Mouse (Mus musculus) kidney, adult 9 months (tissue): ENCODE results near the gene Trip6.

Experiments used
- DNase-seq: peaks from one replicate; pipeline ENCODE4 v3.0.0; 2022

Trip6 gene

GRCm38 (mm10) chr5:137338256-137338655, 24.1 kb upstream of the Trip6 start:
- peak; percentile 95 for DNase-seq

DNA sequence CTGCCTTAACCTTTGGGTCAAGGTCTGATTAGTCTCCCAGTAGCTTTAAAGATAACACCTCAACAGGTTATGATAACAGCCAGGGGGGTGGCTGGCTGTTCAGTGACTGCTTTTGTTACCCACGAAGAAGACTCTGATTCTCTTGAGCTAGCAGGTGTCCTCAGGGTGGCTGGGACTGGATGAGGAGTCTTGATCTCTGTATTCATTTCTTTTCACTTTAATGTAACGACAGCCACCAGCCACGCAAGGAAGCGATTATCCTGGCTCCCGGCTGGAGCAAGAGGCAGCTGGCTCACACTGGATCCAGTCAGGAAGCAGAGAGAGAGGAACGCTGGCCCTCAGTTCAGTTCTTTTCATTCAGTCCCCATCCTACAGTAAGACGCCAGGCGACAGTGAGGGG, 23.0 kb upstream of the Trip6 start:
- DNase-seq = no peak

- no peak for DNase-seq
These were observed 20.9 kb upstream of the Trip6 start for GRCm38 (mm10) chr5:137335066-137335465.

DNA sequence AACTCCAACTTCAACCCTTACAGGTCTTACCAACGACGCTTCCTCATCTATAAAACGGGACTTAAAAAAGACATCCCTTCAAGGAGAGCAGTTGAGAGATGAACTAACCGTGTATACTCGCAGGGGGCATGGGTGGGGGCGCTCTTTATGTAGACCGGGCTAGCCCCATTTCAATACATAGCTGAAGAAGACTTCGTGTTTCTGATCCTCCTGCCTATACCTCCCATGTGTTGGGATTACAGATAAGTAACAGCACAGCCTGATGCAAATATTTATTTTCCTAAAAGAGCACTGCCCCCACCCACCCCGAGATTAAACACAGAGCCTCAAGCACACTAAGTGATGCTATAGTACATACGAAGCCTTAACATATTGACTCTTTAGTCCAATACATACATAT, 20.1 kb upstream of the Trip6 start:
- DNase-seq = no peak

DNA sequence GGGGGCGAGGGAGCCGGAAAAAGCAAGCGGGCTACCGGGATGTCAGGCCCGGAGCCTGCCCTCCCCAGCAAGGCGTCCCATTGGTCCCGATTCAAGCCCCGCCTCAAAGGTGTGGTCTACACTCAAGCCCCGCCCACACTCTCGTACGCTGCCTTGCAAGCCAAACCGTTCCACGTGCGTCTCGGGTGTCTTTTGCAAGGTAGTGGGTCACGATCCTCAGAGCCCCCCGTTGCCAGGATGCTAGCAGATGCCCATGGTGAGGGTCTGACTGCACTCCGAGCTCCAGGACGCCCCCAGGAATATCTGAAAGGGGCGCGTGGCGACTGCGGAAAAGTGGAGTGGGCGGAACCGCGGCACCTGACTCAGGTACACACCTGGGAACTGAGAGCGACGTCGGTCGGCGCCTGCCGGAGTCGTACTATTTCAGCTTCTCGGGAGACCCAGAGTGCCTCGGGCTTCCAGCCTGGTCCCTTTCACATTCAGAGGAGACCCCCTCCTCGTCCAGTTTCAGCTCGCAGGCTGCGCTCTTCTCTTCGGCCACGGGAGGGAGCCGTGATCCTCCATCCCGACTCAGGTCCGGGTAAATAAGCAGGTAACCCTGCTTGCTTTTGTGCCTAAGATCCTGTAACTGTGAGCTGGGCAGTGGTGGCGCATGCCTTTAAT, 19.4 kb upstream of the Trip6 start, which contains the start of gene Slc12a9:
Gene Slc12a9 (minus strand): TSS at position 86 of the 663 bp plus-strand sequence.
- peak; percentile 98 for DNase-seq

- DNase-seq = peak; percentile 19
These were observed 18.8 kb upstream of the Trip6 start for GRCm38 (mm10) chr5:137332857-137333511.

DNA sequence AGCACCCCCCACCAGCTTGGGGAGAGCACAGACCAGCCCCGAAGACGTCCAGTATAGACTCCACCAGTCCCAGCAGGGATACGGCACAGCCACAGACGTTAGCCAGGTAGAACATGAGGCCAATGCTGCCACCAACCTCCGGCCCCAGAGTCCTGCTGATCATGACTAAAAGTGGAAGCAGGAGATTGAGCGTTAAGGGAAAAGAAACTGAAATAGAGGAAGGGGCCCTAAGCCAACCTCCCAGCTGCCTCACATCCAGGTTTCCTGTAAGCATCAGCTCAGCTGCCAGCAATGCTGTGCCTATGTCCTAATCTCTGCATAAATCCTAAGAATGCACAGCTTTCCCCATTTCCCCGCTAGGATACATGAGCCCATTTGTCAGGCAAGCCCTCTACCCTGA, 16.7 kb upstream of the Trip6 start:
- no peak for DNase-seq

- DNase-seq = no peak
These were observed 6.8 kb upstream of the Trip6 start for GRCm38 (mm10) chr5:137320996-137321395.

GRCm38 (mm10) chr5:137318570-137318969, 4.4 kb upstream of the Trip6 start:
- peak; percentile 83 for DNase-seq

GRCm38 (mm10) chr5:137317361-137317760, 3.2 kb upstream of the Trip6 start:
- DNase-seq = no peak

DNA sequence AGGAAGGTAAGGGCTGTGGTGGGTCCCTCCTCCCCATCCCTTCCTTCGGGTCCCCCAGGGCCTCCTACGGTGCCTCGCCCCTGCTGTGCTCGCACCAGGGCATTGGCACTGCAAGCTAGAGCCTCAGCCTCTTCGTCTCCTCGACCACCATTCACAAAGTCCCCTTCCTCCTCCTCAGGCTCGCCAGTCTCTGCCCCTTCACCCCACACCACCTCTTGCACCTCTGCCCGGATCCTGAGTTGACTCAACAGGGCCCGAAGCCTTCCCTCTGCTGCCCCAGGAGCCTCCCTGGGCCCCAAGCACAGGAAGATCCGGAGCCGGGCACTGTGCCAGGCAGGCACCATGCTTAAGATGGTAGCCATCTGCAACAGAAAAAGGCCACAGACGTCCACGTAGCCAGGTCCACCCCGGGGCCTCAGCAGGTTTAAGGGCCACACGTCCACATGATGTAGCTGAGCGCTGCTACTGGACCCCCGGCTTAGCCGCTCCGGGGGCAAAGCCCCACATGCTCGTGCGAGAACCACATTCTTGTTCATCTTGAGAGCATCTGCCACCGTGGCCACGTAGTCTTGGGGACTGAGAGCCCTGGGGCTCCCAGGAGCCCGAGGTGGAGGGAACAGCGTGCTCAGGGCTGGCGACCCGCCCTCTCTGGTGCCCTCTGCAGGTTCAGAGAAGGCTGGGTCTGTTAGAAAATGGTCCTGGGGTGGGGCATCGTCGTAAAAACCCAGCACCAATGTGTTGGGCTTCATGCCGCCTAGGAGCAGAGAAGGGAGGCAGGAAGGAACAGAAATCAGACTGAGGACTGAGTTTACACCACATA, 1.1 kb upstream of the Trip6 start:
- no peak for DNase-seq

GRCm38 (mm10) chr5:137313466-137314192, 575 bp downstream of the Trip6 start:
- no peak for DNase-seq

DNA sequence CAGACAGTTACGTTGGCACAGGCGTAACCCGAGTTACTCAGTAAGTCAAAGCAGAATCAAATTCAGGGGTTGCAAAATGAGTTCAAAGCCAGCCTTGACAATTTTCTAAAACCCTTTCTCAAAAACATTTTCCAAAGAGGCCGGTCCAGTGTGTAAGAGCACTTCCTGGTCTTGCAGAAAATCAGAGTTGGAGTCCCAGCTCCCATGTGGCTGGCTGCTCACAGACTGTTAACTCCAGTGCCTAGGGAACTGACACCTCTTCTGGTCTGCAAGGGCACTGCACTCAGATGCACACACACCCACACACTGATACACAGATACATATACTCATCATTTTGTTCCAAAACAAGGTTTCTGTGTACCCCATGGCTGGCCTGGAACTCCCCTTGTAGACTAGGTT, 5.8 kb downstream of the Trip6 start:
- no peak for DNase-seq

DNA sequence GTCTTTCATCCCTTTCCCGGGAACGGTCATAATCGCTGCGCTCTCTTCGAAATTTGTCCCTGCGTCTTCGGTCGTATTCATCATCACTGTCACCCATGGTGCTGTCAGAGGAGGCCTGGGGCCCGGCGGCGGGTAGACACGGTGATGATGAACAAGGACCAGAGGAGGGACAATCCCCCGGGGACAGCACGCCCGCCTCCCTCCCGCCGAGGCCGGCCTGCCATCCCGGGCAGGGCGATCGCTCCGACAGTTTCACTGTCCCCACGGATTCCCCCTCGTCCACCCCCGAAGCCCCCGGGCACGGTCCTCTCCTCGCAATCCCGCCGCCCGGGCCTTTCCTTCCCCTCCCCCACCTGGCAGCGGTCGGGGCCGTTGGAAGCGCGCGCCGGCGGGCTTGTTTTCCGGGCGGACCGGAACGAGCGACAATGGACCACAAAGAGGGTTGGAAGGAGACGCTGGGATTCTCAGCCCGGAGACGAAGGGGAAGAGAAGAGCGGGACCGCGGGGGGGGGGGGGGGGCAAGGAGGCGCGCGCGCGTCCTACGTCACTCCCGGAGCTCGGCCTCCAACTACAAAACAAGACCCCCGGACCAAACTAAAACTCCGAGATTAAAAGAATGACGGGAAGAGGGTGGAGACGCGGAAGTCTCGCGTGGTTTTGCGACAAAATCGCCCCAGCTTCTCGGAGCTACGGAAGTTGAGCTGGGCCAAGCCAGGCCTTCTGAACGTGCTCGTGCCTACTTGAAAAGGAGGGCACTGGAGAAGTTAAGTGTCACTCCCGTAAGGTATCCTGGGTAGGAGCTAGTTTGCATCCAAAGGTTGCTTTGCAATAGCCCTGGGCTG, 6.9 kb downstream of the Trip6 start, which contains the start of gene Srrt:
Gene Srrt (minus strand): TSS at position 604 of the 842 bp plus-strand sequence.
- DNase-seq = peak; percentile 94

GRCm38 (mm10) chr5:137306439-137307005, 7.7 kb downstream of the Trip6 start:
- no peak for DNase-seq

DNA sequence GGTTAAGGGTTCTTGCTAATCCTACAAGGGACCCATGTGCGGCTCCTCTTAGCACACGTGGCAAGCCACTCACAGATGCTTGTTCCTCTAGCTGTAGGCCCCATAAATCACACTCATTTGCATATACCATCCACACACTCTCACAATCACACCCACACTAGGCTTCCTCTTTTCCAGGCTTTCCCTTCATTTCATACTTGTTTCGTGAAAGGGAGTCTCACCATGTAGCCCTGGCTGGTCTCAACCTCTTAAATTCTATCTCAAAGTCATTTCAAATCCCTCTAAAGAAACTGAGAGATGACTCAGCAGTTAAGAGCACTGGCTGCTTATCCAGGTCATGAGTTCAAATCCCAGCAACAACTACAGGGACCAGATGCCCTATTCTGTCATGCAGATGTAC, 8.4 kb downstream of the Trip6 start:
- DNase-seq = no peak

DNA sequence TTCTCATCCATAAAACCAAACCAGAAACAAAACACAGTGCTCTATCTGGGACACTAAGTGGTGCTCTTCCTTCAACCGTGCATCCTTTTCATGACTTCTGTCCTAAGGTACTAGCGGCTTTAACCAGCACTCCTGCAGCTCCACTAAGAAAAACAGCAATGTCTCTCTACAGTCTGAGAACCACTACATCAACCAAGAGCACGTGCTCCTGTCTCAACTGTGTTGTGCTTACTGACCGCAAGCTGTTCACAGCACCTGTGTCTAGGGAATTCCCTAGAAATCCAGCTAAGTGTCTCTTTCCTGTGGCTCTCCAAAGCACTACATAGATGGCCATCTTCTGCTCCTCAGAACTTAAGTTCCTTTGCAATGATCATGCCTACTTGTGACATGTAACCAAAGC, 9.4 kb downstream of the Trip6 start:
- no peak for DNase-seq

- DNase-seq = no peak
These were observed 10.0 kb downstream of the Trip6 start for GRCm38 (mm10) chr5:137304165-137304564.

GRCm38 (mm10) chr5:137303609-137304008, 10.6 kb downstream of the Trip6 start:
- DNase-seq = no peak

DNA sequence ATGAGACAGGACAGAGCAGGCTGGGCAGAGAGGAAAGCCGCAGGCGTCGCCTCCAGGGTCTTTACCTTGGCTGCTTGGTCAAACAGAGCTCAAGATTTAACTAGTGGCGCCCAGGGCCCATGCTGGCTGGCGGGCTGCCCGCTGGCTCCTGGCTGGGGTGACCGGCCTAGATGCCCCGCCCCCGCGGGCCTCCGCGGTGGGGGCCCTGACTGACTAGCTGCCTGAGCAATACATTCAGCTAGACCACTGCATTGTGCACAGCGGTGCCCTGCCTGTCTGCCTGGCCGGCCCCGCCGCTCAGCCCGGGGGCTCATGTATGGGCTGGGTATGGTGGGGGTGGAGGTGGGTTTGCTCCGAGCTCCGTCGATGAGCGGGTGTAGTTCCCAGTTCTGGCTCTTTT, 13.0 kb downstream of the Trip6 start:
- DNase-seq = no peak

- DNase-seq = no peak
These were observed 15.0 kb downstream of the Trip6 start for GRCm38 (mm10) chr5:137299240-137299639.

GRCm38 (mm10) chr5:137297126-137297525, 17.1 kb downstream of the Trip6 start:
- no peak for DNase-seq
